Mouse (Mus musculus): Measurements from ENCODE around the gene Sacs.
A peak's percentile ranks its signal among the peaks of the same experiment; 100 is the strongest.
"Not testable (repeated sequence)": the region's sequence is repeated elsewhere in the genome, so short reads cannot be mapped to it uniquely, and the experiment has no call there.

The Sacs gene

GRCm38 (mm10) chr14:61137994-61138726 lies at the start of gene Sacs:
TSS of gene Sacs (plus strand) at chr14:61138457.
- peak; percentile 54 for DNase-seq

GRCm38 (mm10) chr14:61090955-61091354 lies 47.3 kb upstream of the Sacs start:
- DNase-seq, result no peak

- DNase-seq, result peak; percentile 47
Observed at GRCm38 (mm10) chr14:61092073-61092472, 46.2 kb upstream of the Sacs start.

- no peak for DNase-seq
Observed at GRCm38 (mm10) chr14:61097974-61098625, 40.2 kb upstream of the Sacs start.

- no peak for DNase-seq
Observed at GRCm38 (mm10) chr14:61100736-61101135, 37.5 kb upstream of the Sacs start.

- DNase-seq, result peak; percentile 20
Observed at GRCm38 (mm10) chr14:61106404-61106803, 31.9 kb upstream of the Sacs start.

- no peak for DNase-seq
Observed at GRCm38 (mm10) chr14:61108625-61109024, 29.6 kb upstream of the Sacs start.

GRCm38 (mm10) chr14:61112404-61112803 lies 25.9 kb upstream of the Sacs start:
- peak; percentile 97 for DNase-seq

- no peak for DNase-seq
Observed at GRCm38 (mm10) chr14:61124755-61125154, 13.5 kb upstream of the Sacs start.

- DNase-seq, result no peak
Observed at GRCm38 (mm10) chr14:61125201-61125600, 13.1 kb upstream of the Sacs start.

- DNase-seq, result not testable (repeated sequence)
Observed at GRCm38 (mm10) chr14:61127365-61127764, 10.9 kb upstream of the Sacs start.

GRCm38 (mm10) chr14:61128961-61129507 lies 9.2 kb upstream of the Sacs start:
- DNase-seq, result no peak

- DNase-seq, result no peak
Observed at GRCm38 (mm10) chr14:61132556-61132955, 5.7 kb upstream of the Sacs start.

- no peak for DNase-seq
Observed at GRCm38 (mm10) chr14:61134381-61135030, 3.8 kb upstream of the Sacs start.

GRCm38 (mm10) chr14:61137410-61137809 lies 847 bp upstream of the Sacs start:
- DNase-seq, result no peak

GRCm38 (mm10) chr14:61138727-61139067 lies 440 bp downstream of the Sacs start:
- DNase-seq, result no peak

- no peak for DNase-seq
Observed at GRCm38 (mm10) chr14:61143358-61143757, 5.1 kb downstream of the Sacs start.

- peak; percentile 13 for DNase-seq
Observed at GRCm38 (mm10) chr14:61143869-61144268, 5.6 kb downstream of the Sacs start.

GRCm38 (mm10) chr14:61150416-61150815 lies 12.2 kb downstream of the Sacs start:
- not testable (repeated sequence) for DNase-seq

- no peak for DNase-seq
Observed at GRCm38 (mm10) chr14:61154900-61155585, 16.8 kb downstream of the Sacs start.

GRCm38 (mm10) chr14:61155687-61156086 lies 17.4 kb downstream of the Sacs start:
- DNase-seq, result no peak

- DNase-seq, result not testable (repeated sequence)
Observed at GRCm38 (mm10) chr14:61157426-61157825, 19.2 kb downstream of the Sacs start.

GRCm38 (mm10) chr14:61160920-61161319 lies 22.7 kb downstream of the Sacs start:
- DNase-seq, result no peak
